Mouse (Mus musculus) embryonic fibroblast, embryonic 13.5 days (primary cell): ENCODE results near the gene Brd3.

ENCODE experiments used
- CTCF ChIP-seq: IDR thresholded peaks from 2 replicates; pipeline ENCODE4 v1.5.1; 2011; ENCODE audit warnings: mild to moderate bottlenecking, control low read depth, low read length, moderate library complexity, borderline replicate concordance; ENCODE audit not compliant: insufficient read depth
- POLR2A ChIP-seq: IDR thresholded peaks from 2 replicates; pipeline ENCODE4 v1.6.1; 2011; ENCODE audit warnings: low read depth, mild to moderate bottlenecking, control low read depth, low read length, moderate library complexity

DNA sequence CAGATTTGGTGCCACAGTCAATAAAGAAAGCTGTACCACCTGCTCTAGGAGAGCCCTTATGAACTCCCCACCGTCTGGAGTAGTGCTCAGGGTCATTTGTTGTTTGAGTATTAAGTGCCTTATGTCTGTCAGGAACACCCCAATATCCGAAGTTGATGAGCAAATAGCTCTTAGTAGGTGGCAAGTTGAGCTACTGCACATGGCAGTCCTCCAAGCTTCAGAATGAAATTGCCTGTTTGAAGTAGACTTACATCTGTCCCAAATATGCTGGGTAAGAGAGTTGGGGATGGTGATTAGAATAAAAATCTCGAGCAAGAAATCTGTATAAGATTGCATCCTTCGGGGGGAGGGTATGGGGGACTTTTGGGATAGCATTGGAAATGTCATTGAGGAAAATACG is 31.9 kb upstream of the Brd3 start:
- TF ChIP-seq CTCF: no peak
- TF ChIP-seq POLR2A: no peak
